Mouse (Mus musculus) lung, postnatal 0 days (tissue): ENCODE measurements around the gene Spata20. TPM values are rescaled to one million over a fixed set of nuclear protein-coding genes. Genes with fewer than 3 reads are reported as not detected.

Source experiments
- ATAC-seq: fragments of 200-750 bp; cut with Nextera tagmentation; 2 replicates; pipeline ENCODE4 v1.8.0; 2017; ENCODE audit warnings: moderate library complexity
- DNase-seq: peaks from one replicate; pipeline ENCODE4 v3.0.0-alpha.2; 2016; ENCODE audit warnings: low spot score
- H3K27ac ChIP-seq: fragments of 300-500 bp; sonication (generic); 2 replicates; pipeline ENCODE4 v1.5.1; 2014; ENCODE audit warnings: antibody characterized with exemption, mild to moderate bottlenecking, low read length, mixed read lengths
- H3K27me3 ChIP-seq: fragments of 300-500 bp; sonication (generic); replicated peaks from 2 replicates; pipeline ENCODE4 v1.6.1; 2014; ENCODE audit warnings: low read length, mixed read lengths; ENCODE audit not compliant: insufficient read depth
- H3K36me3 ChIP-seq: fragments of 300-500 bp; sonication (generic); 2 replicates; pipeline ENCODE4 v1.6.1; 2014; ENCODE audit warnings: low read length, mixed read lengths; ENCODE audit not compliant: insufficient read depth
- H3K4me1 ChIP-seq: fragments of 300-500 bp; sonication (generic); 2 replicates; pipeline ENCODE4 v1.6.1; 2014; ENCODE audit warnings: antibody characterized with exemption, low read depth, low read length, mixed read lengths; ENCODE audit not compliant: insufficient read depth
- H3K4me2 ChIP-seq: fragments of 300-500 bp; sonication (generic); replicated peaks from 2 replicates; pipeline ENCODE4 v1.6.1; 2014; ENCODE audit warnings: low read depth, mild to moderate bottlenecking, low read length, moderate library complexity, mixed read lengths
- H3K4me3 ChIP-seq: fragments of 300-500 bp; sonication (generic); 2 replicates; pipeline ENCODE4 v1.5.1; 2014; ENCODE audit warnings: low read depth, low read length
- H3K9ac ChIP-seq: fragments of 300-500 bp; sonication (generic); replicated peaks from 2 replicates; pipeline ENCODE4 v1.6.1; 2014; ENCODE audit warnings: low read depth, mild to moderate bottlenecking
- H3K9me3 ChIP-seq: fragments of 300-500 bp; sonication (generic); 2 replicates; pipeline ENCODE4 v1.6.1; 2016; ENCODE audit warnings: low read length, mixed read lengths
- CTCF ChIP-seq: IDR thresholded peaks from 2 replicates; pipeline ENCODE4 v1.5.1; 2016; ENCODE audit warnings: antibody characterized with exemption, mild to moderate bottlenecking
- EP300 ChIP-seq: IDR thresholded peaks from 2 replicates; pipeline ENCODE4 v1.6.1; 2016; ENCODE audit warnings: antibody characterized with exemption, mild to moderate bottlenecking, control low read depth
- WGBS: fragments of 180-500 bp; shearing (Covaris S2); extraction: QIAGEN DNeasy Blood & Tissue Kit; methylation state at CpG from one replicate; pipeline ENCODE4 v1.1.7; 2014; 5-methylcytosine and 5-hydroxymethylcytosine counted together
- polyA plus RNA-seq: library from polyadenylated mRNA; unstranded; fragments of >200 nt; fragmentation: Nextera tagmentation; extraction: Ambion mirVana; gene quantifications from 2 replicates; pipeline ENCODE4 v1.2.1, GENCODE M21; 2015

The Spata20 gene
- polyA plus RNA-seq, 1 experiment from 2014 or later, result 0.14 TPM

- peaks cover 7% of the 10 kb centered on the region for H3K4me1 ChIP-seq
- no peak overlapping the region for H3K4me3 ChIP-seq
- 55% methylated on average over 8 of the region's 8 CpGs for WGBS
- no peaks in the 10 kb centered on the region for H3K9me3 ChIP-seq
- H3K4me2 ChIP-seq, result no peak overlapping the region
- no peaks in the 10 kb centered on the region for H3K36me3 ChIP-seq
- H3K27ac ChIP-seq, result no peak overlapping the region
- no peak for DNase-seq
- no peak for ATAC-seq
- H3K9ac ChIP-seq, result no peak overlapping the region
- no peaks in the 10 kb centered on the region for H3K27me3 ChIP-seq
- TF ChIP-seq EP300 (no peak), CTCF (no peak)
These were observed 36.7 kb downstream of the Spata20 start for GRCm38 (mm10) chr11:94449239-94449638.

GRCm38 (mm10) chr11:94447017-94447416, 39.0 kb downstream of the Spata20 start:
- H3K4me1 ChIP-seq, result peaks cover 7% of the 10 kb centered on the region

GRCm38 (mm10) chr11:94445300-94445699, 40.7 kb downstream of the Spata20 start:
- WGBS, result 38% methylated on average over 4 of the region's 4 CpGs
- H3K27me3 ChIP-seq, result no peaks in the 10 kb centered on the region

More at GRCm38 (mm10) chr11:94447017-94447416, 39.0 kb downstream of the Spata20 start:
- Histone ChIP-seq H3K4me3 (no peak overlapping the region), H3K9me3 (no peaks in the 10 kb centered on the region), H3K4me2 (no peak overlapping the region), H3K36me3 (no peaks in the 10 kb centered on the region), H3K9ac (no peak overlapping the region), H3K27ac (no peak overlapping the region), H3K27me3 (no peaks in the 10 kb centered on the region)
- 45% methylated on average over 3 of the region's 3 CpGs for whole genome bisulfite sequencing
- DNase-seq (no peak), ATAC-seq (no peak)
- TF ChIP-seq CTCF, result no peak
- TF ChIP-seq EP300, result no peak

GRCm38 (mm10) chr11:94444829-94445228, 41.1 kb downstream of the Spata20 start:
- TF ChIP-seq EP300 (no peak), CTCF (no peak)
- H3K9me3 ChIP-seq, result no peaks in the 10 kb centered on the region
- no peak overlapping the region for H3K4me3 ChIP-seq
- no peak overlapping the region for H3K9ac ChIP-seq
- no peak overlapping the region for H3K4me2 ChIP-seq
- no peaks in the 10 kb centered on the region for H3K36me3 ChIP-seq
- ATAC-seq, result no peak
- no peaks in the 10 kb centered on the region for H3K4me1 ChIP-seq
- no peaks in the 10 kb centered on the region for H3K27me3 ChIP-seq
- no peak for DNase-seq
- no peak overlapping the region for H3K27ac ChIP-seq
- 75% methylated on average over 5 of the region's 5 CpGs for WGBS

More at GRCm38 (mm10) chr11:94445300-94445699, 40.7 kb downstream of the Spata20 start:
- DNase-seq (no peak), ATAC-seq (no peak)
- no peak overlapping the region for H3K4me2 ChIP-seq
- no peaks in the 10 kb centered on the region; the same call in 1 of the 2 replicates for H3K4me1 ChIP-seq
- H3K27ac ChIP-seq, result no peak overlapping the region
- TF ChIP-seq EP300 (no peak), CTCF (no peak)
- H3K4me3 ChIP-seq, result no peak overlapping the region
- no peaks in the 10 kb centered on the region for H3K36me3 ChIP-seq
- no peaks in the 10 kb centered on the region for H3K9me3 ChIP-seq
- H3K9ac ChIP-seq, result no peak overlapping the region

- Histone ChIP-seq H3K4me3 (no peak overlapping the region), H3K9me3 (no peaks in the 10 kb centered on the region), H3K4me2 (no peak overlapping the region), H3K27ac (no peak overlapping the region), H3K36me3 (no peaks in the 10 kb centered on the region), H3K27me3 (no peaks in the 10 kb centered on the region), H3K9ac (no peak overlapping the region), H3K4me1 (no peaks in the 10 kb centered on the region)
- ATAC-seq (no peak), DNase-seq (no peak)
- WGBS, result 65% methylated on average over 9 of the region's 9 CpGs
- TF ChIP-seq EP300 (no peak), CTCF (no peak)
These were observed 44.2 kb downstream of the Spata20 start for GRCm38 (mm10) chr11:94441752-94442151.

GRCm38 (mm10) chr11:94441122-94441521, 44.9 kb downstream of the Spata20 start:
- TF ChIP-seq EP300 (no peak), CTCF (no peak)
- 0 out of 2 replicates have a peak, but pooled peaks have one; percentile 12 for ATAC-seq
- peak; percentile 21 for DNase-seq
- no peak overlapping the region for H3K9ac ChIP-seq
- H3K27ac ChIP-seq, result no peak overlapping the region
- H3K27me3 ChIP-seq, result no peaks in the 10 kb centered on the region
- H3K4me3 ChIP-seq, result no peak overlapping the region
- no peak overlapping the region for H3K4me2 ChIP-seq
- no peaks in the 10 kb centered on the region for H3K36me3 ChIP-seq
- no peaks in the 10 kb centered on the region for H3K9me3 ChIP-seq
- WGBS, result 34% methylated on average over 7 of the region's 7 CpGs
- no peaks in the 10 kb centered on the region for H3K4me1 ChIP-seq

GRCm38 (mm10) chr11:94440421-94440820, 45.6 kb downstream of the Spata20 start:
- Histone ChIP-seq H3K27me3 (no peaks in the 10 kb centered on the region), H3K27ac (no peak overlapping the region), H3K36me3 (no peaks in the 10 kb centered on the region), H3K9ac (no peak overlapping the region), H3K4me1 (no peaks in the 10 kb centered on the region), H3K4me3 (no peak overlapping the region), H3K4me2 (no peak overlapping the region), H3K9me3 (no peaks in the 10 kb centered on the region)
- WGBS, result 94% methylated on average over 6 of the region's 6 CpGs
- no peak for TF ChIP-seq EP300
- TF ChIP-seq CTCF, result no peak
- ATAC-seq, result no peak
- no peak for DNase-seq
